Mouse (Mus musculus): Measurements from ENCODE around the gene Dgke. TPM values are rescaled to one million over a fixed set of nuclear protein-coding genes. Genes with fewer than 3 reads are reported as not detected.
"Not testable (repeated sequence)": the region's sequence is repeated elsewhere in the genome, so short reads cannot be mapped to it uniquely, and the experiment has no call there.

Dgke gene
- polyA plus RNA-seq (2012; rRNA removed) = 32.2 and 35.7 TPM in 2 replicates

DNA sequence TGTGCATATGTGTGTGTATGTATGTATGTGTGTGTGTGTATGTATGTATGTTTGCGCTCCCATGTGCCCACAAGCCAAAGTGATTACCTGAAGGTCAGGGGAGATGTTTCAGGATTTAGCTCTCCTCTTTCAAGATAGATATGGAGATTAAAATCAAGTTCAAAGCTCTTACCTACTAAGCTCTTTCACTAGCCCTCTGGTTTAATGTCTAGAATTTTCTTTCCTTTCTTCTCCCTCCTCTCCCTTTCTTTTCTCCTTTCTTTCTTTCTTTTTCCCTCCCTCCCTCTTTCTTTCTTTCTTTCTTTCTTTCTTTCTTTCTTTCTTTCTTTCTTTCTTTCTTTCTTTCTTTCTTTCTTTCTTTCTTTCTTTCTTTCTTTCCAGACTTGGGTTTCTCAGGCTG is at the start of gene Dgke:
Gene Dgke, minus strand, starts transcription at position 101 of the 400 bp plus-strand sequence.
- no peak for DNase-seq (ENCODE audit: extremely low spot score in 1 of 2, low spot score in 1 of 2)

DNA sequence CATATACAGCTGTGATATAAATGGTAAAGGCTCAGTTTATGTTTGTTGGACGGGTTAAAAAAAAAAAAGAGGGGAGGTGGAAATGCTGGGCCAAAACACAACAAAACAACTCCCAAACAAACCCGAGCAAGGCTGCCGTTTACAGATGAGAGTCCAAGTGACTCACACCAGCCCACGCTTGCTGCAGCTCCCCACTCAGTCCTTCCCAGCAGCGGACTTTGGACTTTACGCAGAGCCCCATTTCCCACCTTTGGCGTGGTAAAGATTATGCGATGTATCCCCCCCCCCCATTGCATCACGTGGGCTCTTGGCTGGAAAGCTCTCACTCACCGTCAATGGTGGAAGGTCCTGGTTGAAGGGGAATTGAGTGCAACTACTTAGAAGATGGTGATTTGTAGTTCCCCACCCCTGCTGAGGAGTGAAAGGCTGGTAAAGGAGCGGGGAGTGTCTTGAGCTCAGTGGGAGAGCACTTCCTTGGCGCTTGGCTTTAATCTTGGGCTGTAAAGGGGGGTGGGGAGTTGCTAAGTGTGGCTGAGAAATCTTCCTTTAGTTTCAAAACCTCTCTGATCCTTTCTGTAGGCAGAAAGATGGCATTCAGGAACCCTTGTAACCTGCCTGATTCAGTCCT is 40.6 kb upstream of the Dgke start:
- DNase-seq (ENCODE audit: extremely low spot score in 1 of 2, low spot score in 1 of 2) = no peak

DNA sequence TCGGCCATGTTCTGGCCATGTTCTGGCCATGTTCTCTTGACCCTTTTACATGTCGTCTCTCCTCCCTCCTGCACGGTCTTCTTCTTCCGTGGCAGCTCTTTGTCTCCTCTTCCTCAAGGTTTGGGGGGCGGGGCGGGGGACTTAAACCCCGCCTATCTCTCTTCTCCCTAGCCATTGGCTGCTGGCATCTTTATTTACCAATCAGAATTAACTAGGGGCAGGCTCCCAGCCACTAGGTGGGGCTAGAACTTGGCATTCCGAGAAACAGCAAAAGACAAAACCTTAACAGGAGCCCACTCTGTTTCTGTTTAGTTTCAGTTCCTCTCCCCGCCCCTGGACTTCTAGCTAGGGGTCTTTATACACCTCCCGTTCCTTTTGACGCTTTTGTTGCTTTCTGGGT is 39.2 kb upstream of the Dgke start:
- DNase-seq (ENCODE audit: extremely low spot score in 1 of 2, low spot score in 1 of 2) = no peak

DNA sequence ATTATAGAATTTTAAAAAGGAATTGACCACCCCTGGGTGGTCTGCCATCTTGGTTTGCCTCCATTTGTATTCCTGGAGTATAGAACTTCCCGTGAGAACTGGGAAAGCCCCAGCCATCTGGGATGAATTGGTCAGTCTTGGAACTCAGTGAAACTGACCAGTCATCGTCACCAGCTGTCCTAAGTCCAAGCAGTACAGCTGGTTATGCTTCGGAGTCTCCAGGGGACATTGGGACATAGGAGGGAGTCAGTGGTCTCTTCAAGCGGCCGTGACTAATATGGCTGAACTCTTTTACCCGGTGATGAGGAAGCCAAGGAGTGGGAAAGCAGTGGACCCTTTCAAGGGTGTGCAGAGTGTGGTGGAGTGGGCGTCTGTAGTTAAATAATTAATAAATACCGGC is 38.6 kb upstream of the Dgke start:
- DNase-seq (ENCODE audit: extremely low spot score in 1 of 2, low spot score in 1 of 2) = no peak

DNA sequence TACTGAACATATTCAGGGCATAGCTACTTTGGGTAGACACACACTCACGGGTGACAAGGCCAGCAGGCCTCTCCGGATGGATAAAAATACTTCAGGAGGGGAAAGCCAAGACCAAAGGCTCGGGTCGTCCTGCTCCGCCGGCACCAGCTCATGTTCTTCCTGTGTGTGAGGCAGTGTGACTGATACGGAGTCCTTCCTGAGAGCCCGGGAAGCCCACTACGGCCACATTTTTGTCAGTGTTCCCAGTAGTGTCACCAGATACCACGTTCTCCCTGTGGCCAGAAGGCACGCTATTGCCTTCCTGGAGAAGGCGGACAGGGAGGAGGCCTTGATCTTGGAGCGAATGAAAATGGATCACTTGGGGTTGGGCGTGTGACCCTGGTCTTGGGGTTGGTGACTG is 36.5 kb upstream of the Dgke start:
- no peak for DNase-seq (ENCODE audit: extremely low spot score in 1 of 2, low spot score in 1 of 2)

DNA sequence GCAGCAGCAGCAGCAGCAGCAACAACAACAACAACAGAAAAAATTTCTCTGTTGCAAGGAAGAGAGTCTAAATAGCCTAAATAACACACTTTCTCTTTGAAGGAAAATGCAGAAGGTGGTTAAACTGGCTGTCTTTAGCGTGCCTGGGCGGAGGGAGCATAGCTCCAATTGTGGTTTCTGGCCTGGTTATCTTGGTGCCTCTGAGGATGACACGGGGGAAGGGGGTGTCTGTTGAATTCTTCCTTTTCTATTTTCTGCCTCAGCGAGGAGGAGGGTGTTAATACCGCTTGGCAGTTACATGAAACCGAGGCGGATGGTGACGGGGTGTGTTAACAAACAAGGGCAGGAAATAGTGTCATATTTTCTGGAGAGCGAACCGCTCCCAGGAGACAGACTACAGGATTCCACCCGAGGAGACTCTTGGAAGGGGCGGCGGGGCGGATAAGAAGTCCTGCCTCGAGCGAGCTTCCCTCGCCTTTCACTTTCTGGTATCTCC is 34.2 kb upstream of the Dgke start:
- DNase-seq (ENCODE audit: extremely low spot score in 1 of 2, low spot score in 1 of 2) = peak; percentile 68 to 82

DNA sequence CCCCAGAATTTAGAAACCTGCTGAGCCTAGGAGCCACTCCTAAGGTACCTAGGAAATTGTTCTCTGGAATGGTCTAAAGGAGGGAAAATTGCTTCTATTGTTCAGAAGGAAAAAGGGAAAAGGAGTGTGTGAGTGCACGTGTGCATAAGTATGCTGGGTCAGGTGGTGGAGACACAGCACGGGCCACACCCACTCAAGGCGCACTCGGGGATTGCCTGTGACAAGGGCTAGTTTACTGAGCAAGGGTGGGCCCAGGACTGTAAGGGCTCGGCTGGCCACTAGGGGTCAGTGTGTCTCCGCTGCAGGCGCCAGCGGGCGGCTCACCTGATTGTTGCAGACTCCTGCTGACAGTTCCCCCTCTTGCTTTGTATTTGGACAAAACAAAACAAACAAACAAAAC is 33.8 kb upstream of the Dgke start:
- peak; percentile 56 to 88 for DNase-seq (ENCODE audit: extremely low spot score in 1 of 2, low spot score in 1 of 2)

DNA sequence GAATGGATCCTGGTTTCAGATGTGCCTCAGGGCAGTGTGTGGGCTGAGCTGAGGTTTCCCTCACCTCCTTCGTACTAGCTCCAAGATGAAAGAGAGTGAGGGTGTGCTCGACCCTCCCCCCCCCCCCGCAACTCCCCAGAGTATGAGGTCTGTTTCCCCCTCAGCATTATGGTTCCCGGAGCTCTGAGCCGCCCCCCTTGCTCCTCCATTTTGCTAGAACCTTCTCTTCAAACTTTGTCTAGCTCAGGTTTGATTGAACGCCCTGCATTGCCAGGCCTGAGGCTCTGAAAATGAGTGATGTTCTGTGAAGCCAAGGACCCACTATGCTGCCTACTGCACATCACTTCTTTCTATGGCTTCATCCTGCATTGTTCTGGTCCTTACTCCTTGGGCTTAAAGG is 32.3 kb upstream of the Dgke start:
- no peak for DNase-seq (ENCODE audit: extremely low spot score in 1 of 2, low spot score in 1 of 2)

DNA sequence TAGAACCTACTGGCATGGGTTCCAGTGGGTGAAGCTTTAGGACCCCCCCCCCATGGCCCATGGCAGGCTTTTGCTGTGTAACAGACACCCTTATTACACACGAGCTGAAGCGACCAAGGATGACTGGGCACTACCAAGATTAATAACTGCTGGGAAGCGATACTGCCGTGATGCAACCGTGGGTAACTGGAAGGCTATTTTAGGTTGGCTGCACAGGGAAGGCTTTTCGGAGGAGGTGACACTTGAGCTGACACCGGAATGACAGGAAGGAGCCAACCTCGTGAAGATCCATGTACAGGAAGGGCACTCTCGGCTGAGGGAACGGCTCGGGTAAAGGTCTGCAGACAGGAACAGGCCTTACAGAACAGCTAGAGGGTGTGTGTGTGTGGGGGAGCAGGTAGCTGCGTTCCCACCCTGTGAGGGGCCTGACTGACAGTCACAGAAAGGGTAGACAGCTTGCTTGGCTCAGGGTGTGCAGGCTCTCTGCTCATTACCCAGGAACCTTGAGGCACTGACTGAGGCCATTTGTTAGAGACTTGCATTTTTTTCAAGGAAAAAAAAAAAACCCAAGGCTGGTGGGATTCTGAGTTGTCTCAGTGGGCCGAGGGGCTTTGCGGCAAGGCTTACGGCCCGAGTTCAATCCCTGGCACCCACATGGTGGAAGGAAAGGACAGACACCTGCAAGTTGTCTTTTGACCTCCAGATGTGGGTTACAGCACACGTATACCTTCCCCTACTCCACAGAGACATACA is 31.6 kb upstream of the Dgke start:
- no peak for DNase-seq (ENCODE audit: extremely low spot score in 1 of 2, low spot score in 1 of 2)

DNA sequence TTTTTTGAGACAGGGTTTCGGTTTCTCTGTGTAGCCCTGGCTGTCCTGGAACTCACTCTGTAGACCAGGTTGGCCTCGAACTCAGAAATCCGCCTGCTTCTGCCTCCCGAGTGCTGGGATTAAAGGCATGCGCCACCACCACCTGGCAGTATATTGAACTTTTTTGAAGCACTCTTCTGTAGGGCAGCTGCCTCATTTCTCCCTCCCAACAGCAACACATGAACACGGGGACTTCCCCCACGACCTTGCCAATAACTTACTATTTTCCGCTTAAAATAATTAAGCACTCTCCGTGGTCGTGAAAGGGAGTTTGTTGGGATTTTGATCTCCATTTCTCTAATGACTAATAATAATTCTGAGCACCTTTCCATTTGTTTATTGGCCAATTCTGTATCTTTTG is 30.6 kb upstream of the Dgke start:
- DNase-seq (ENCODE audit: extremely low spot score in 1 of 2, low spot score in 1 of 2) = not testable (repeated sequence)

DNA sequence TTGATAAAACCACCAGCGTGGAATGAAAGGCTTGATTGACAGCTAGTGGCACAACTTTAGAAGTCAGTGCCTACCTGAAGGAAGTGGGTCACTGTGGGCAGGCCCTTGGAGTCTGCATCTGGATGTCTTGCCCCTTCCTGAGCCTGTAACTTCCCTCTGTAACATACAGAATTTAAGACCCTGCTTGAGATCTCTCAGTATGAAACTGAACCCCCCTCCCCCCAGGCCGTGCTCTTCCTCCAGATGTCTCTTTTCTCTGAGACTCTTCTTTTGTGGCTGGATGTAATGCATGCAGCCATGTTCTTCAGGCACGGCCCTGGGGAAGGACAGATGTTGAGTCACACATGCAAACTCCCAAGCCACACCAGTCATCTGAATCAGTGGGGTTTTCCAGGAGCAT is 28.7 kb upstream of the Dgke start:
- DNase-seq (ENCODE audit: extremely low spot score in 1 of 2, low spot score in 1 of 2) = no peak

DNA sequence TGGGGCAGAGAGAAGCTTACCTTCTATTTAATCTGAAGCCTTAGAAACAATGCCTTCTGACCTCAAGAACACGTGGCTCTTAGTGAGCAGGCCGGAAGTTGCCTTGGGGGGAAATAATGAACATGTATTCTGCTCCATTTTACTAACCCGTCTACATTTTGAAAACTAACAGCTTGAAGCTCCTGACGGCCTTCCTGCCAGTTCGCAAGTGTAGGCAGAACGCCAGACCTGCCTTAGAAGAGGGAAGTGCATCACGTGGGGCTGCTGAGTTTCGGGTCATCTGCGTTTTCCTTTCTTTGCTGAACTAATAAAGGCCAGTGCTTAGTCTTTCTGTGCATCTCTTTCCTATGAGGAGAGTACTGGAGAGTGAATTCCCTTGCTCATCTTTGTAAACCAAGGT is 26.1 kb upstream of the Dgke start:
- DNase-seq (ENCODE audit: extremely low spot score in 1 of 2, low spot score in 1 of 2) = peak in 1 of 2 experiments; percentile 37

DNA sequence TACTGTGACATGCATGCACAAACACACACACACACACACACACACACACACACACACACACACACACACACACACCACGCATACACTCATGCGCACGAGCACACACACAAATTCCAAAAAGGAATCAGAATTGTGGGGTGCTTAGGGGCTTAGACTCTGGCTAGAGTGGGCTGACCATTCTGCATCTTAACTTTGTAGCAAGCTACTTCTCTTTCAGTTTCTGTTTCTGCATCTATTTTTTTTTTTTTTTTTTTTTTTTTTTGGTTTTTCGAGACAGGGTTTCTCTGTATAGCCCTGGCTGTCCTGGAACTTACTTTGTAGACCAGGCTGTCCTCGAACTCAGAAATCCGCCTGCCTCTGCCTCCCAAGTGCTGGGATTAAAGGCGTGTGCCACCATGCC is 23.7 kb upstream of the Dgke start:
- not testable (repeated sequence) for DNase-seq (ENCODE audit: extremely low spot score in 1 of 2, low spot score in 1 of 2)

DNA sequence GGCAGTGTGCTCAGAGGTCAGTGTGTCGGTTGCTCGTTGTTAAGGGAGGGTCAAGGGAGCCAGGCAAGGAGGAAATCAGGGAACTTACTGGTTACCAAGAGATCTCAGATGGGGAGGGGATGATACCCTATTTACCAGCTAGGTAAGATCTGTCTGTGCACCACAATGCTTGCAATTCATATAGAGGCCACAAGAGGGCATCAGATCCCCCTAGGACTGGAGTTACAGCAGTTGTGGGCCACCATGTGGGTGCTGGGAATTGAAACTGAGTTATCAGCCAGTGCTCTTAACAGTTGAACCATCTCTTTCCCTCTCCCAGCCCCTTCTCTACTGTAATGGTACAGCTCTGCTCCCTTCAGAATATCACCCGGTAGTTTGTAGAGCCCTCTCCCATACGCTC is 22.1 kb upstream of the Dgke start:
- DNase-seq (ENCODE audit: extremely low spot score in 1 of 2, low spot score in 1 of 2) = no peak

DNA sequence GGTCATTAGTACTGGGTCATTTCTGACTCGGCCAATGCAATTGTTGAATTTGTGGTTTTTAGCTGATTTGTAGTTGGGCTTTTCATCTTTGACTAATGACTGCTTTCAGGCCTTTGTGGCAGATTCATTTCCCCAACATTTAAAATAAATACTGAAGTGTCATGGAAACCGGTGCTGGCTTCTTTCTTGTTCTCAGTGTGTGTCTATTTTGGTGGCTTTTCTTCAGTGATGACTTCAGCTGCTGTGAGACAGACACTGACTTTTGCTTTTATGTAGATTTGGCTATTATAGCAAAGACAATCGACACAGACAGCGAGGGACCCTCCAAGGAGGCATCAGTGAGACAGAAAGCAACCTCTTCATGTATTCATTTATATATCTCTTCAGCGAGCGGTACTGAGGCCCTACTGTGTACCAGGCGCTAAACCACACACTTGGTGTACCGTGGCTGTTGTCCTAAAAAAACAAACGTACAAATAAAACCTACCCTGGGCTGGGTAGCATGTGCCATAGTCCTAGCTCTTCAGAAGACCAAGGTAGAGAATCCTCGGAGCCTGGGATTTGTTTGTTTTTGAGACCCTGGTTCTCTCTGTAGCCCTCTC is 19.7 kb upstream of the Dgke start:
- no peak for DNase-seq (ENCODE audit: extremely low spot score in 1 of 2, low spot score in 1 of 2)

DNA sequence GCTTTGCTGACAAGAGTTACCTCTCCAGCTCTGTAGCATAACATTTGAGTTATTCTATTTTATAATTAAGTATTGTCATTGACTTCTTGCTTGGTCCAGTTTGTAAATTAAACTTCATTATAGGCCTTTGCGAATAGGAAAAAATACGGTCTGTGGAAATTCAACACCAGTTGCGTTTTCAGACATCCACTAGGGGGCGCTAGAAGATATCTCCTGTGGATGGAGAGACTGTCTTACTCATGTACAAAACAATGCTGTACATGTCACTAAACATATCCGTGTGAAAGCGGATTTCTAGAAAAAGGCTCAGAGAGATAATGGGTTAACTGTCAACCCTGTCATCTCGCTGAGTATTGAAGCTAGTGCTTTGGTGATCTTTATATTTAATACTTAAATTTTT is 18.0 kb upstream of the Dgke start:
- peak in 1 of 2 experiments; percentile 79 for DNase-seq (ENCODE audit: extremely low spot score in 1 of 2, low spot score in 1 of 2)

DNA sequence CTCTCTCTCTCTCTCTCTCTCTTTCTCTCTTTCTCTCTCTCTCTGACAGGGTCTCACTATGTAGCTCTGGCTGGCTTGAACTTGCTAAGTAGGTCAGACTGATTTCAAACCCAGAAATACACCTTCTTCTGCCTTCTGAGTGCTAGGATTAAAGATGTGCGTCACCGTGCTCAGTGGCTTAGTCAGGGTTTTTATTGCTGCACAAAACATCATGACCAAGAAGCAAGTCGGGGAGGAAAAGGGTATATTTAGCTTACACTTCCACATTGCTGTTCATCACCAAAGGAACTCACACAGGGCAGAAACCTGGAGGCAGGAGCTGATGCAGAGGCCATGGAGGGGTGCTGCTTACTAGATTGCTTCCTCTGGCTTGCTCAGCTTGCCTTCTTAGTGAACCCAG is 16.0 kb upstream of the Dgke start:
- DNase-seq (ENCODE audit: extremely low spot score in 1 of 2, low spot score in 1 of 2) = not testable (repeated sequence)

DNA sequence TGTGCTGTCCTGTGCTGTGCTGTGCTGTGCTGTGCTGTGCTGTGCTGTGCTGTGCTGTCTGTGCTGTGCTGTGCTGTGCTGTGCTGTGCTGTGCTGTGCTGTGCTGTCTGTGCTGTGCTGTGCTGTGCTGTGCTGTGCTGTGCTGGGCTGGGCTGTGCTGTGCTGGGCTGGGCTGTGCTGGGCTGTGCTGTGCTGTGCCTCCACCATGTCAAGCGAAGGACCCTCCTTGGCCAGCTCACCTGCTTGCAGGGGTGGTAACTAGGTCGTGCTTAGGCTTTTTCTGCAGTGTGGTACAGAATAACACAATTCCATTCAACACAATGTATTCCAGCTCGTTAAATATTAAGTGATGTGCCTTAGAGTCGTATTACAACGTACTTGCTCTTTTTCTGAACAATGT is 15.3 kb upstream of the Dgke start:
- not testable (repeated sequence) for DNase-seq (ENCODE audit: extremely low spot score in 1 of 2, low spot score in 1 of 2)

DNA sequence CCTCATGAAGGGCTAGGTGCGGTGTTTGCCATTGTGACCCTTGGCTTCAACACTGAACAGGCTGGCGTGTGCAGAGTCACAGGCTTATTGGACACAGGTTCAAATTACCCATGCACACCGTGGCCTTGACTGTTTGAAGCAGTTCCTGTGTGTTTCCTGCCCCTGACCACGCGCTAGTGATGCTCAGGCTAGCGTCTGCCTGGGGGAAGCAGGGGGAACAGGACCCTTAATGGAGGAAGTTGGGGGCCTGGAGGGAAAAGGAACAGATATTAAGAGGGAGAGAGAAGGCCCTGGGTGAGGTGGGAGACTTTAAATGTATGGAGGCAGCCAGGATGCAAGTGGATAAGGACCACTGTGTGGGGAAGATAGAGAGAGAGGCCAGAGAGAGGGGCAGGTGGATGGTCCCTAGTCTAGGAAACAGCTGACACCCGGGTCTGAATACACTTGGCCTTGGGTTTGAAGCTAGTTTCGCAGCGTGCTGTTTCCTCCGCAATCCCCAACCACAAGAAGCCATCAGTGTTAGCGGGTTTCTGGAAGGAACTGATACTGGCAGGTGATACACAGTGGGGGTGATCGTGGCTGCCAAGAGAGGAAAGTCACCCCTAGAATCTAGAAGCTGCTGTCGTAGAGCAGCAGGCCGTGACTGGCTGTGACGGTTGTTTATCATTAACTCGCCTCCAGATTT is 12.5 kb upstream of the Dgke start:
- no peak for DNase-seq (ENCODE audit: extremely low spot score in 1 of 2, low spot score in 1 of 2)

DNA sequence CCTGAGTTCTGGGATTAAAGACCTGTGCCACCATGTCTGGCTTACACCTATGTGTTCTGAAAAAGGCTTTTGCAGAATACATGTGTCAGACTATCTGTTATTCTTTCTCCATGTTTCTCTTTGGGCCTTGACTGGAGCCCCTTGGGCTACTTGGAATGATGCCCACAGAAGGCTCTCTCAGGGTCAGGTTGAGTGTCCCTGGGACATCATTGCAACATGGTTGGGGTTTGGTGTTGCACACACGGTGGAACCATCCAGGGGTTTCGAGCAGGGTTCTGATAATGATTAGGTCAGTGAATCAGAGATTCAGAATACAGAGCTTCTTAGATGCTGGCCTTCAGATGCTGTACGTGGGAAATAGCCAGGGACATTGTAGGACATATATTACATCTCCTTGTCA is 11.7 kb upstream of the Dgke start:
- DNase-seq (ENCODE audit: extremely low spot score in 1 of 2, low spot score in 1 of 2) = no peak

DNA sequence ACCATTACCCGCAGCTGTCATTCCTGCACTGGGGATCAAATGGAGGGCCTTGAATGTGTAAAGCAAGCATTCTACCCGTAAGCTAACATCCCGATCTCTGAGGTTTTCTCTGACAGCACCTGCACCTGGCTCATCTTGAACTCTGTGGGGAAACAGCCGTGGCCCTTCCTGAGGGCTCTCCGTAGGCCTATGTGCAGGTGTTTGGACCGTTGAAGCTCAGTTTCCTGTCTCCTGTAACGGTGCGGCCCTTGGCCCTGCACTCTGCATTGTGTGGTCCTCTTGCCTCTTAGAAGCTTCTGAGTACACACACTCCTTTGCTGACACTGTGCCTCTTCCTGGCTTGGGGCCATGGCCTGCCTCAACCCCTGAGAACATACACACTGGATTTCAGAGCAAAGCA is 11.0 kb upstream of the Dgke start:
- no peak for DNase-seq (ENCODE audit: extremely low spot score in 1 of 2, low spot score in 1 of 2)

Measured in frontal cortex, adult 2 months (tissue).